Mouse (Mus musculus): ENCODE data around the gene Gaa.
A peak's percentile ranks its signal among the peaks of the same experiment; 100 is the strongest.

GRCm38 (mm10) chr11:119267768-119268556 is at the start of gene Gaa:
- peak; percentile 100 for TF ChIP-seq CTCF (IDR thresholded peaks at IDR 0.05; ENCODE audit: control insufficient read depth, insufficient read depth, insufficient replicate concordance, low read depth, low read length)
- TF ChIP-seq POLR2A (IDR thresholded peaks at IDR 0.05; ENCODE audit: control insufficient read depth, low read depth, low read length): no peak; the same call in 1 of the 2 replicates
